Mouse (Mus musculus): ENCODE measurements around the gene Capzb. TPM values are rescaled to one million over a fixed set of nuclear protein-coding genes. Genes with fewer than 3 reads are reported as not detected.

The Capzb gene
- polyA plus RNA-seq, 1 experiment, result 167 TPM

DNA sequence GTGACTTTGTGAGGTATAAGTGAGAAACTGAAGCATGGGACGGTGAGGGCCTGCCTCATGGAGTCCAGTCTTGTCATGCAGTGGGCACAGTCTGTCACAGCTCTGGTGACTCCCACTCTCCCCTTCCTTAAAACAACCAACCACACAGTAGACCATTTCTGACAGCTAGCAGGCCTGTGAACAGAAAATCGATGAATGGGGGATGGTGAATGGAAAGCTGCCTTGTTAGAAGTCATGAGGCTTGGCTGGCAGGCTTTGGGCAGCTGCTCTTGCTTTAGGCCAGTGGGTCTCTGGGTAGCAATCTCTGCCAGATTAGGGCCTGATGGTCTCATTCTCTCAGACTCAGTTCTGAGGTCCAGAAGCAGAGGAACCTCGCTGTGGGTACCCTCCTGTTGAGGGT is 51.5 kb downstream of the Capzb start:
- 90% methylated on average over 3 of the region's 3 CpGs for WGBS
- H3K4me3 ChIP-seq (ENCODE audit: control insufficient read depth, insufficient read depth, low read length), result no peak overlapping the region
- H3K4me1 ChIP-seq (replicated peaks; ENCODE audit: control insufficient read depth, insufficient read depth, low read length), result peaks cover 29% of the 10 kb centered on the region
- no peak overlapping the region for H3K27ac ChIP-seq (ENCODE audit: control insufficient read depth, insufficient read depth, low read length)
- DNase-seq, result no peak
- TF ChIP-seq POLR2A (IDR thresholded peaks at IDR 0.05; ENCODE audit: control insufficient read depth, extremely low read depth, insufficient read depth, low read length, poor library complexity) (no peak), CTCF (IDR thresholded peaks at IDR 0.05; ENCODE audit: borderline replicate concordance, control insufficient read depth, extremely low read depth, insufficient read depth, low read length, poor library complexity) (no peak)
- H3K27me3 ChIP-seq (ENCODE audit: control insufficient read depth, insufficient read depth, low read length), result no peaks in the 10 kb centered on the region
- H3K36me3 ChIP-seq (ENCODE audit: control insufficient read depth, insufficient read depth, low read length), result peaks cover 19% of the 10 kb centered on the region

DNA sequence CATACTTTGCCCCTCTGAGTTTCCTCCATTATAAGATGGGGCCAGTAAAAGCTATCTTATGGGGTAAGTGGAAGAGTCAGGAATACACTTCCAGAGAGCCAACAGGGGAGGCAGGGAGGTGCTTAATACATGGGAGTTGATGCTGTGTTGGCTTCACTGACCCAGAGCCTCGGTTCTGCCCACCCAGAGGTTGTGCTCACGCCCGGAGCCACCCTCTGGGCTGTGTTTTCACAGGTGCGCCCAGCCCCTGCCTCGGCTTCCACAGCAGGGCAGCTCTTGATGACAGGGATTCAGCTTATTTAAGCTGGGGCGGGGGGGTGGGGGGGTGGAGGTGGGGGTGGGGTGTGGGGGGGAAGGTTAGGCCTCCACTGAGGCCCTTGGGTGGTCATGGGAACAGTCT is 52.1 kb downstream of the Capzb start:
- peaks cover 13% of the 10 kb centered on the region for H3K36me3 ChIP-seq (ENCODE audit: control insufficient read depth, insufficient read depth, low read length)
- DNase-seq, result no peak
- TF ChIP-seq CTCF (IDR thresholded peaks at IDR 0.05; ENCODE audit: borderline replicate concordance, control insufficient read depth, extremely low read depth, insufficient read depth, low read length, poor library complexity) (no peak), POLR2A (IDR thresholded peaks at IDR 0.05; ENCODE audit: control insufficient read depth, extremely low read depth, insufficient read depth, low read length, poor library complexity) (no peak)
- peaks cover 29% of the 10 kb centered on the region for H3K4me1 ChIP-seq (replicated peaks; ENCODE audit: control insufficient read depth, insufficient read depth, low read length)
- H3K4me3 ChIP-seq (ENCODE audit: control insufficient read depth, insufficient read depth, low read length), result no peak overlapping the region
- WGBS, result 94% methylated on average over 6 of the region's 6 CpGs
- H3K27me3 ChIP-seq (ENCODE audit: control insufficient read depth, insufficient read depth, low read length), result no peaks in the 10 kb centered on the region
- no peak overlapping the region for H3K27ac ChIP-seq (ENCODE audit: control insufficient read depth, insufficient read depth, low read length)

DNA sequence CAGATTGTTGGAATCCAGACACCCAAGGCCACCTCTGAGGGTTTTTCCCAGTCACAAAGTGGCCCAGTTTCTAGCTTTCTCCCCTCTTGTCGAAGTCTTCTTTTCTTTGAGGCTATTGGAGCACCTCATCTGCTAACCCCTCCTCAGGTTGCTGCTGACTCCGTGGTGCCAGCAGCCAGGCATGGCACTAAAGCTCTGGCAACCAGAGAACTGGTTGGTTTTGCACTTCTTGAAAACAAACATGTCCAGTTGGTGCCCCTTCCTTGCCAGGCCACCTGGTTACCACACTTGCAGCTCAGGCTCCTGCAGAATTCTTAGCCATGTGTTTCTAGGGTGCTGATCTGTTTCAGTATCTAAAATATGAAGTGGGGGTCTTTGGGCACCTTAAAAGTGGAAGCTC is 52.8 kb downstream of the Capzb start:
- no peak for DNase-seq
- 93% methylated on average over 2 of the region's 2 CpGs for WGBS
- no peak for TF ChIP-seq CTCF (IDR thresholded peaks at IDR 0.05; ENCODE audit: borderline replicate concordance, control insufficient read depth, extremely low read depth, insufficient read depth, low read length, poor library complexity)
- no peak for TF ChIP-seq POLR2A (IDR thresholded peaks at IDR 0.05; ENCODE audit: control insufficient read depth, extremely low read depth, insufficient read depth, low read length, poor library complexity)
- H3K4me1 ChIP-seq (replicated peaks; ENCODE audit: control insufficient read depth, insufficient read depth, low read length), result peaks cover 27% of the 10 kb centered on the region
- no peak overlapping the region for H3K4me3 ChIP-seq (ENCODE audit: control insufficient read depth, insufficient read depth, low read length)
- peaks cover 5% of the 10 kb centered on the region for H3K36me3 ChIP-seq (ENCODE audit: control insufficient read depth, insufficient read depth, low read length)
- no peaks in the 10 kb centered on the region for H3K27me3 ChIP-seq (ENCODE audit: control insufficient read depth, insufficient read depth, low read length)
- H3K27ac ChIP-seq (ENCODE audit: control insufficient read depth, insufficient read depth, low read length), result no peak overlapping the region

DNA sequence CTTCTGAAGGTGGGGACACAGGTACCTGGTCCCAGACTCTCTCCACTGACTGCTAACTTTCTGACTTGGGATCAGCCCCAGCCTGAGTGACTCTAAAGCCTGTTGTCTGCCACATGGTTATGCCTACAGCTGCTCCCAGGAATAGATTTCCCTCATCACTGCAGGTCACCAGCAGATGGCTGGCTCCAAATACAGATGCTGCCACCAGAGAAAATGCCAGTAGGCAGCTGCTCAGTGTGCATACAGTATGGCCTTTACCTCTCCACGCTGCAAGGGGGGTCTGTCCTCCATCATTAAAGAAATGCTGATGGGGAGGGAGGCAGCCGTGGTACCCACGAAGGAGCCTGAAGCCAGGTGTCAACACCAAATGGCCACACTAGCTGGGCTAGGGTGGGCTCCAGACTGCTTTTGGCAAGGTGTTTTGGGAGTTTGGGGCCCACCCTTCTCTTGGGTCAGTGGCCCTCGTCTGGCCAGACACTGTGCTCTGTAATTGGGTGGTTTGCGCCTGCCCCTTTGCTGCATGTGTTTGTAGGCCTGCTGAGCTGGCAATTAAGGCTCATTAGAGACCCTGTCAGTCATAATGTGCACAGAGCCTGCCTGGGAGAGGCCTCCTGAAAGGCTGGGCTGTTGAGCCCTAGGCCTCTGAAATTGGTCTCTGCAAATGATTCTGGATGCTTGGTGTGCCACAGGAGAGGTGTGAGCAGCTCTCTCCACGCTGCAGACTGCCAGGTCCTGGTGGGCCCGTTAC is 53.6 kb downstream of the Capzb start:
- no peak for TF ChIP-seq CTCF (IDR thresholded peaks at IDR 0.05; ENCODE audit: borderline replicate concordance, control insufficient read depth, extremely low read depth, insufficient read depth, low read length, poor library complexity)
- no peak for TF ChIP-seq POLR2A (IDR thresholded peaks at IDR 0.05; ENCODE audit: control insufficient read depth, extremely low read depth, insufficient read depth, low read length, poor library complexity)
- no peak overlapping the region for H3K27ac ChIP-seq (ENCODE audit: control insufficient read depth, insufficient read depth, low read length)
- peaks cover 20% of the 10 kb centered on the region for H3K4me1 ChIP-seq (replicated peaks; ENCODE audit: control insufficient read depth, insufficient read depth, low read length)

DNA sequence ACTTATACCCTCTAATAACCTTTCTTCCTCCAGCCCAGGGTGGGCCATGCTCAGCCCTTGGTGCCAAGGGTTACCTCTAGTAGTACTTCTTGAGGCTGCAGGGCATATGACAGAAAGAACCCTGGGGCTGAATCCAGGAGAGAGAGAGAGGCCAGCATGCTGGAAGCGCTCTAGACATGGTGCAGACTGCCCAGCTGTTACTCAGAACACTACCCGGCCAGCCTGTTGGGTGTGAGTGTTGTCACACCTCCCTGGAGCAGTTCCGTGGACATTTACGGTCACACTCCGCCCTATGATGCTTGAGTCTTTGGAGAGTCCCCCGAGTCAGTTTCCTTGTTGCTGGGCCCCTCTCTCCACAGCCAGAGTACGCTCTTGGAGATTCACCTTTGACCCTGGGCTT is 55.3 kb downstream of the Capzb start:
- 96% methylated on average over 7 of the region's 7 CpGs for WGBS
- no peak overlapping the region for H3K27ac ChIP-seq (ENCODE audit: control insufficient read depth, insufficient read depth, low read length)

More for the DNA sequence above, 53.6 kb downstream of the Capzb start:
- H3K27me3 ChIP-seq (ENCODE audit: control insufficient read depth, insufficient read depth, low read length), result no peaks in the 10 kb centered on the region
- H3K36me3 ChIP-seq (ENCODE audit: control insufficient read depth, insufficient read depth, low read length), result no peaks in the 10 kb centered on the region
- 92% methylated on average over 7 of the region's 7 CpGs for WGBS
- DNase-seq, result no peak
- H3K4me3 ChIP-seq (ENCODE audit: control insufficient read depth, insufficient read depth, low read length), result no peak overlapping the region

DNA sequence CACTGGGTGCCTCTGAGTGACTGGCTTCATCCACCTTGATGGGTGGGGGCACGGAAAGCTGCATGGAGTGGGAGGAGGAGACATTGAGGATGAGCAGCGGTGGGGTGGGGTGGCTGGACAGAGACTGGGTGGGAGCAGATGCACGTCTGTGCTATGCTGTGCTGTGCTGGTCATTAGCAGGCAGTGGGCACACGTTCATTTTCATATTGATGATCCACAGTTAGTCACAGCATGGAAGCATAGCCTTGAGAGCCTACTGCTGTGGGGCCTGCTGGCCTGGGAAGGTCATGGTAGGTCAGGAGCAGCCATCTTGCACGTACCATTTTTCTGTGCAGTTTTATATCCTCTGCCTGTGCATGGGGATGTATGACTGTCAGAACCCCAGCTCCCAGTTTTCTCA is 56.0 kb downstream of the Capzb start:
- no peaks in the 10 kb centered on the region for H3K36me3 ChIP-seq (ENCODE audit: control insufficient read depth, insufficient read depth, low read length)
- H3K27me3 ChIP-seq (ENCODE audit: control insufficient read depth, insufficient read depth, low read length), result no peaks in the 10 kb centered on the region
- H3K4me1 ChIP-seq (replicated peaks; ENCODE audit: control insufficient read depth, insufficient read depth, low read length), result peaks cover 7% of the 10 kb centered on the region; the same call in 1 of the 2 replicates
- WGBS, result 98% methylated on average over 5 of the region's 5 CpGs
- no peak for DNase-seq
- H3K4me3 ChIP-seq (ENCODE audit: control insufficient read depth, insufficient read depth, low read length), result no peak overlapping the region
- no peak overlapping the region for H3K27ac ChIP-seq (ENCODE audit: control insufficient read depth, insufficient read depth, low read length)
- TF ChIP-seq POLR2A (IDR thresholded peaks at IDR 0.05; ENCODE audit: control insufficient read depth, extremely low read depth, insufficient read depth, low read length, poor library complexity) (no peak), CTCF (IDR thresholded peaks at IDR 0.05; ENCODE audit: borderline replicate concordance, control insufficient read depth, extremely low read depth, insufficient read depth, low read length, poor library complexity) (no peak)

More for the DNA sequence above, 55.3 kb downstream of the Capzb start:
- H3K4me3 ChIP-seq (ENCODE audit: control insufficient read depth, insufficient read depth, low read length), result no peak overlapping the region
- H3K4me1 ChIP-seq (replicated peaks; ENCODE audit: control insufficient read depth, insufficient read depth, low read length), result peaks cover 8% of the 10 kb centered on the region
- TF ChIP-seq POLR2A (IDR thresholded peaks at IDR 0.05; ENCODE audit: control insufficient read depth, extremely low read depth, insufficient read depth, low read length, poor library complexity) (no peak), CTCF (IDR thresholded peaks at IDR 0.05; ENCODE audit: borderline replicate concordance, control insufficient read depth, extremely low read depth, insufficient read depth, low read length, poor library complexity) (no peak)
- no peak for DNase-seq
- H3K36me3 ChIP-seq (ENCODE audit: control insufficient read depth, insufficient read depth, low read length), result no peaks in the 10 kb centered on the region
- no peaks in the 10 kb centered on the region for H3K27me3 ChIP-seq (ENCODE audit: control insufficient read depth, insufficient read depth, low read length)
